Mouse (Mus musculus): ENCODE data around the gene Kmt5a.

DNA sequence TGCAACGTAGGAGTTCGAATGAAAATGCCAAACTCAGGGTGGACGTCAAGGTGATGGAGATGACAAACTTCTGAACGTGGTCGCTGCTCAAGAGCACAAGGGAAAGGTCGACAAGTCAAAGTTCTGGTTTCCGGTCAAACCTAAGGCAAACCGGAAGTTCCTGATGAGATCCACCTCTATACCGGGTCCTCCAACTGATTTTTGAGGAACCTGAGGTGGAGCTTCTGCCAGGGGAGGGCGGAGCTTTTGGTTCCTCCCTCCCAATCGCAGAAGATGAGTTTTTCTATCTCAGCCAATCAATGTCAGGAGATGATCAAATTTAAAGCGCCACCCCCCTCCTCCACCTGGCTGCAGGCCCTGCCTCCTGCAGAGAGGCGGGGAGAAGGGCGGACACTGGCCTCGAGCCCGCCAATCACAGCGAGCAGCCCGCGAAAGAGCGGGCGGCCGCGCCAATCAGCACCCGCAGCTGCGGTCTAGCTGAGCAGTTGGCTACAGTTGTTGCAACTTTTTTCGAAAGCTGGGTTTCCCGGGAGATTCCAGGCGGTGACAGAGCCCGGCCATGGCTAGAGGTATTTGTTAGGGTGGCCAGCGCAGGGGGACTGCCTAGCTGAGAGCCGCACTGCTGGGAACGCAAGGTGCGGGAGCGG is at the start of gene Kmt5a:
- TF ChIP-seq POLR2A (IDR thresholded peaks at IDR 0.05; ENCODE audit: borderline replicate concordance, extremely low read depth, insufficient read depth, insufficient read length, poor library complexity, severe bottlenecking) (no peak), CTCF (IDR thresholded peaks at IDR 0.05; ENCODE audit: borderline replicate concordance, extremely low read depth, insufficient read depth, insufficient read length) (no peak)

Data from brain, embryonic 14.5 days (tissue).